Mouse (Mus musculus) cerebellum, adult 9-11 months (tissue): Measurements from ENCODE around the gene Cd72.

Experiments used
- DNase-seq: peaks from one replicate; pipeline ENCODE4 v3.0.0; 2022

Cd72 gene

GRCm38 (mm10) chr4:43399391-43400131 lies 54.9 kb downstream of the Cd72 start:
- no peak for DNase-seq

GRCm38 (mm10) chr4:43398829-43399331 lies 55.5 kb downstream of the Cd72 start:
- DNase-seq = peak; percentile 52

- no peak for DNase-seq
These were observed 56.4 kb downstream of the Cd72 start for GRCm38 (mm10) chr4:43398014-43398413.
